ENCODE assay signal across 46 mouse cellular contexts in the genomic region with DNA sequence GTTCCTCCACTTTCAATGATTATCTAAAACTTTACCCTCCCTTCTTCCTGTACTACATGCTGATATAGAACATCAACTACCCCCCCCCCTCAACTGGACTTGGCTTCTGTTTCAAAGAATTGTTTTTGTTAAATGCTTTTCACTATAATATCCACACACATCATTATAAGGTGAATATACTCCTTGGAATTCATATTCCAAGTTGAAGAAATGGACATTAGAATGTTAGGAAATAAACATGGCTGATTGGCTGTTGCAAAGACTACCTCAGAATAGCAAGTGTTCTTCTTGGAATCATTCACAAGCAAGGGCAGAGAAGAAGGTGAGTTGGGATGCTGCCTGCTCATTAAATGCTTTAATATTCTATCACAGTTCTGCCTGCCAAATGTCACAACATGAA. TPM values are rescaled to one million over a fixed set of nuclear protein-coding genes. Genes with fewer than 3 reads are reported as not detected.
"Had no signal": no experiment of that assay in that cellular context is flagged by ENCODE, and none has a peak within 500 bp of the region (broad histone marks: within the 10 kb centered on the region; RNA-seq: fewer than 3 reads in every experiment).

Gene Gm6657, plus strand, starts transcription at position 301 of the 400 bp plus-strand sequence.

- H3K4me3 ChIP-seq: left cerebral cortex, adult 2 months; limb, embryonic 10.5 days; limb, embryonic 12.5 days; limb, embryonic 13.5 days; limb, embryonic 15.5 days; liver, embryonic 12.5 days; liver, embryonic 13.5 days; liver, embryonic 15.5 days; lung, embryonic 15.5 days; megakaryocyte, embryonic 14.5 days; midbrain, embryonic 10.5 days; midbrain, embryonic 12.5 days; midbrain, embryonic 13.5 days; midbrain, embryonic 15.5 days; myocyte had no signal

- H3K9me3 ChIP-seq: limb, embryonic 10.5 days; limb, embryonic 15.5 days; liver, embryonic 12.5 days; liver, embryonic 13.5 days; liver, embryonic 15.5 days; lung, embryonic 15.5 days; midbrain, embryonic 10.5 days; midbrain, embryonic 12.5 days; midbrain, embryonic 13.5 days; midbrain, embryonic 15.5 days had no signal

- H3K9ac ChIP-seq: limb, embryonic 12.5 days; limb, embryonic 13.5 days; limb, embryonic 15.5 days; liver, embryonic 12.5 days; liver, embryonic 13.5 days; liver, embryonic 14.5 days; liver, embryonic 15.5 days; liver, postnatal 0 days; lung, embryonic 14.5 days; lung, embryonic 15.5 days; midbrain, embryonic 12.5 days; midbrain, embryonic 13.5 days; midbrain, embryonic 15.5 days had no signal

- ATAC-seq: liver, embryonic 12.5 days; liver, postnatal 0 days; lung, postnatal 0 days; midbrain, embryonic 13.5 days; midbrain, embryonic 15.5 days; midbrain, embryonic 16.5 days had no signal

- H3K27ac ChIP-seq: left cerebral cortex, adult 2 months; limb, embryonic 10.5 days; limb, embryonic 12.5 days; limb, embryonic 13.5 days; limb, embryonic 15.5 days; liver, embryonic 12.5 days; liver, embryonic 13.5 days; liver, embryonic 14.5 days; liver, embryonic 15.5 days; lung, embryonic 15.5 days; macrophage; midbrain, embryonic 10.5 days; midbrain, embryonic 12.5 days; midbrain, embryonic 13.5 days; midbrain, embryonic 15.5 days had no signal

- DNase-seq: left cerebral cortex, postnatal 4 days; liver; liver, embryonic 13.5 days; liver, postnatal 0 days; lung, adult 18-20 months; lung, adult 2 months; lung, embryonic 14.5 days; lung, postnatal 10 days; lung, postnatal 14 days; lung, postnatal 36 days; lung, postnatal 4 days; midbrain, embryonic 14.5 days had no signal

- H3K4me1 ChIP-seq: limb, embryonic 10.5 days; limb, embryonic 12.5 days; limb, embryonic 13.5 days; limb, embryonic 15.5 days; liver, embryonic 15.5 days; lung, embryonic 15.5 days; midbrain, embryonic 10.5 days; midbrain, embryonic 12.5 days; midbrain, embryonic 13.5 days; midbrain, embryonic 15.5 days had no signal

- H3K36me3 ChIP-seq: limb, embryonic 10.5 days; limb, embryonic 12.5 days; limb, embryonic 13.5 days; limb, embryonic 15.5 days; liver, embryonic 12.5 days; liver, embryonic 13.5 days; liver, embryonic 15.5 days; lung, embryonic 15.5 days; midbrain, embryonic 10.5 days; midbrain, embryonic 12.5 days; midbrain, embryonic 13.5 days; midbrain, embryonic 15.5 days had no signal

- H3K27me3 ChIP-seq: limb, embryonic 12.5 days; limb, embryonic 13.5 days; limb, embryonic 15.5 days; liver, embryonic 12.5 days; liver, embryonic 13.5 days; liver, embryonic 15.5 days; lung, embryonic 15.5 days; megakaryocyte, embryonic 14.5 days; midbrain, embryonic 12.5 days; midbrain, embryonic 13.5 days; midbrain, embryonic 15.5 days had no signal

RNA-seq across cellular contexts. Expression of gene Gm6657, which starts in this region (rescaled TPM):
- total RNA-seq: left cerebral cortex, adult 2 months; left cerebral cortex, adult 8-10 months; left cerebral cortex, postnatal 10 days; left cerebral cortex, postnatal 14 days; left cerebral cortex, postnatal 25 days; left cerebral cortex, postnatal 36 days; left cerebral cortex, postnatal 4 days; liver, adult 2 months; megakaryocyte progenitor cell, adult 5-6 weeks; megakaryocyte, adult 5-6 weeks; megakaryocyte-erythroid progenitor cell, adult 5-6 weeks; midbrain, postnatal 0 days had no signal
- polyA plus RNA-seq: limb, embryonic 10.5 days; limb, embryonic 11.5 days; limb, embryonic 12.5 days; limb, embryonic 13.5 days; limb, embryonic 14.5 days; limb, embryonic 15.5 days; liver, adult 2 months; liver, embryonic 11.5 days; liver, embryonic 12.5 days; liver, embryonic 13.5 days; liver, embryonic 14.5 days; liver, embryonic 15.5 days; liver, embryonic 16.5 days; liver, postnatal 0 days; lung, adult 2 months; lung, embryonic 14.5 days; lung, embryonic 15.5 days; lung, embryonic 16.5 days; lung, postnatal 0 days; macrophage; midbrain, embryonic 10.5 days; midbrain, embryonic 11.5 days; midbrain, embryonic 12.5 days; midbrain, embryonic 13.5 days; midbrain, embryonic 14.5 days; midbrain, embryonic 15.5 days; midbrain, embryonic 16.5 days; midbrain, postnatal 0 days; myocyte had no signal
